Comparison of ENCODE assay signal across 9 mouse cellular contexts in the genomic region with DNA sequence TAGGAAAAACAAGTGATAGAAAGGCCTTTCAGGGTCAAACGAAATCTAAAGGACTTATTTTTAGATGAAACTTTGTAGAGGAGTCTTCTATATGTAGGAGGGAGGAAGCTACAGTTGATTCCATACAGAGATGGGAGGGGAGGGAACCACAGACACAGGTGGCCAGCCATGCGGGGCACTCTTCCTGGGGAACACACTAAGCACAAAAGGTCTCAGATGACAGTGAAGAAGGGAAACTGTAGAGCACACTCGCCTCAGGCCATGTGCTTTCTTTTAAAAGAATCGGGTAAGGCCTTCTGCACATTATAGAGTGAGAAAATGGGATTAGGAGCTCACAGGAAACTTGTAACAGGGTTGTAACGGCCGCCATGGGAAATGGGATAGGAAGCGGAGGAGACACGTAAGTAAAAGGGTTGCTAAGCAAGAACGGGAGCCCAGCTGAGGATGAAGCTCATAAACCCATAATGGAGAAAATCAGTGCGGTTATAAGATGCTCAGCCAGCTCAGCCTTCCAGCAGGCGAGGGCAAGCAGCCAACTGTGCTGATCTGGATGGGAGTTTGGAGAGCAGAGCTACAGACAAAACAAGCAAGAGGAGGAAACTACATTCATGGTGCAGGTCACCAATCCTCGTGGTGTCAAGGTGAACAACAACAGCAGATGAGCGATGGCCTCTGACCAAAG.
A peak's percentile ranks its signal among the peaks of the same experiment; 100 is the strongest.
DNase-seq lines count a peak whose midpoint lies in the region; ATAC-seq and TF ChIP-seq lines count a peak whose summit lies in the region.
"Had no signal": no experiment of that assay in that cellular context is flagged by ENCODE, and none has a peak within 500 bp of the region (broad histone marks: within the 10 kb centered on the region; RNA-seq: fewer than 3 reads in every experiment).

No protein-coding gene starts in this region.

- H3K36me3 ChIP-seq in megakaryocyte, embryonic 14.5 days (replicated peaks; ENCODE audit: low read length): no peaks in the 10 kb centered on the region
- H3K36me3 ChIP-seq in midbrain, postnatal 0 days (ENCODE audit: insufficient read depth, low read length): no peaks in the 10 kb centered on the region
- no peaks in the 10 kb centered on the region for H3K36me3 ChIP-seq in intestine, embryonic 16.5 days (ENCODE audit: control insufficient read depth, insufficient read depth, low read length)
- H3K36me3 ChIP-seq: heart, embryonic 13.5 days had no signal

- ATAC-seq in megakaryocyte, adult 5-6 weeks (ENCODE audit: poor library complexity, severe bottlenecking): no peak
- no peak for ATAC-seq in midbrain, postnatal 0 days (ENCODE audit: low FRiP score)
- no peak for ATAC-seq in intestine, embryonic 16.5 days

- H3K4me1 ChIP-seq in megakaryocyte, embryonic 14.5 days: no peaks in the 10 kb centered on the region
- peaks cover 2% of the 10 kb centered on the region; the same call in 1 of the 2 replicates for H3K4me1 ChIP-seq in midbrain, postnatal 0 days (ENCODE audit: insufficient read depth, low read length)
- no peaks in the 10 kb centered on the region for H3K4me1 ChIP-seq in intestine, embryonic 16.5 days (ENCODE audit: control insufficient read depth, insufficient read depth, low read length)
- H3K4me1 ChIP-seq: heart, embryonic 13.5 days had no signal

- no peak overlapping the region for H3K4me2 ChIP-seq in midbrain, postnatal 0 days (ENCODE audit: low read depth, low read length, poor library complexity, severe bottlenecking)
- no peak overlapping the region for H3K4me2 ChIP-seq in intestine, embryonic 16.5 days (ENCODE audit: low read depth, low read length)
- H3K4me2 ChIP-seq: heart, embryonic 13.5 days had no signal

- DNase-seq in adrenal gland, postnatal 25 days: peak; percentile 35
- no peak for DNase-seq in adrenal gland, adult (ENCODE audit: inconsistent age in 2 of 2, low spot score in 1 of 2)
- DNase-seq in kidney, postnatal 10 days: peak; percentile 82
- peak; percentile 55 for DNase-seq in midbrain, postnatal 0 days (ENCODE audit: low spot score)
- no peak for DNase-seq in spleen, postnatal 4 days (ENCODE audit: low spot score in 2 of 2)

- no peak for TF ChIP-seq CTCF in midbrain, postnatal 0 days (IDR thresholded peaks at IDR 0.05)

- peak overlapping the region; percentile 12 for H3K4me3 ChIP-seq in megakaryocyte, embryonic 14.5 days (replicated peaks)
- H3K4me3 ChIP-seq in midbrain, postnatal 0 days (ENCODE audit: low read depth, low read length): no peak overlapping the region
- no peak overlapping the region for H3K4me3 ChIP-seq in intestine, embryonic 16.5 days (ENCODE audit: low read length)
- H3K4me3 ChIP-seq: heart, embryonic 13.5 days had no signal

- H3K9me3 ChIP-seq in megakaryocyte, embryonic 14.5 days: peaks cover 60% of the 10 kb centered on the region
- no peaks in the 10 kb centered on the region for H3K9me3 ChIP-seq in midbrain, postnatal 0 days (ENCODE audit: low read length)
- H3K9me3 ChIP-seq in intestine, embryonic 16.5 days (ENCODE audit: control insufficient read depth, low read length): no peaks in the 10 kb centered on the region
- H3K9me3 ChIP-seq: heart, embryonic 13.5 days had no signal

- H3K27me3 ChIP-seq in megakaryocyte, embryonic 14.5 days (replicated peaks): no peaks in the 10 kb centered on the region
- H3K27me3 ChIP-seq in midbrain, postnatal 0 days (ENCODE audit: insufficient read depth, low read length): no peaks in the 10 kb centered on the region
- H3K27me3 ChIP-seq in intestine, embryonic 16.5 days (replicated peaks; ENCODE audit: control insufficient read depth, insufficient read depth, low read length): no peaks in the 10 kb centered on the region
- H3K27me3 ChIP-seq: heart, embryonic 13.5 days had no signal

- no peak overlapping the region for H3K9ac ChIP-seq in midbrain, postnatal 0 days (replicated peaks; ENCODE audit: low read length, poor library complexity, severe bottlenecking)
- no peak overlapping the region for H3K9ac ChIP-seq in intestine, embryonic 16.5 days (ENCODE audit: low read depth, low read length)
- H3K9ac ChIP-seq: heart, embryonic 13.5 days had no signal

- H3K27ac ChIP-seq in midbrain, postnatal 0 days (ENCODE audit: low read depth, low read length): peak overlapping the region; percentile 9; the same call in 1 of the 2 replicates
- no peak overlapping the region; the same call in 1 of the 2 replicates for H3K27ac ChIP-seq in intestine, embryonic 16.5 days (ENCODE audit: low read length)
- H3K27ac ChIP-seq: heart, embryonic 13.5 days had no signal

- 35% methylated on average over 13 of the region's 13 CpGs for WGBS in midbrain, postnatal 0 days
- WGBS in intestine, embryonic 16.5 days: 70% methylated on average over 13 of the region's 13 CpGs

Comparison
In these comparisons a context has a peak if more than half of its experiments do, and no peak if none do; other contexts are left out.
1. DNase-seq: peak in adrenal gland, postnatal 25 days (single experiment), kidney, postnatal 10 days (single experiment) and midbrain, postnatal 0 days (single experiment); none in adrenal gland, adult (0 of 2) and spleen, postnatal 4 days (0 of 2).